Mouse (Mus musculus): Measurements from ENCODE around the gene Cox19. TPM values are rescaled to one million over a fixed set of nuclear protein-coding genes. Genes with fewer than 3 reads are reported as not detected.

Cox19 gene
- polyA plus RNA-seq (2012; rRNA removed; ENCODE audit: low replicate concordance): 131 and 211 TPM in 2 replicates

DNA sequence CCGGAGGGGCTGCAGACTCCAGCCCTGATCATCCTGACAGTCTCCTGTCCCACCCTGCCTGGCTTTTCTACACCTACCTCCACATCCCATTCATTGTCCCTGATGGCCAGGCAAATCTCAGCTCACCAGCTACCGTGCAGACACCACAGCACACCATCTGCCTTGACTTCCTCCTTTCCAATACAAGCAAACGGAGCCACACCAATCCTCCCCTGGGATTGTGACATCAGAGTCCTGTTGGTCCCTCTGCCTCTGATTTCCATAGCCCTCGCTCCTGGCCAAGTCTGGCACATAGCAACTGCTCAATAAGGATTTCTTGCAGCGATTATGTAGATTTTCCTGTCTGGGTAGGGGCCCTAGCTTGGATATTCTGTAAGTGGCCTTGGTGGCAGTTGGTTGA lies at the start of gene Cox19:
Cox19 (minus strand) TSS at position 285 of the 400 bp plus-strand sequence.

GRCm38 (mm10) chr5:139377468-139378270 lies 26.5 kb upstream of the Cox19 start, which contains the start of gene Gpr146:
Gene Gpr146, plus strand, starts transcription at chr5:139377697.

GRCm38 (mm10) chr5:139352317-139352716 lies 1.1 kb upstream of the Cox19 start, which contains the start of gene Cyp2w1:
Gene Cyp2w1, plus strand, starts transcription at chr5:139352617.

GRCm38 (mm10) chr5:139325395-139325966 lies 25.7 kb downstream of the Cox19 start, which contains the start of gene Adap1:
Gene Adap1, minus strand, starts transcription at chr5:139325622.

Other genes starting within 250 kb of the Cox19 start
- gene Prkar1b, start 201.4 kb downstream of the Cox19 start, polyA plus RNA-seq (2012; rRNA removed; ENCODE audit: low replicate concordance): 7.4 and 27.9 TPM in 2 replicates
- gene Dnaaf5, start 201.2 kb downstream of the Cox19 start, polyA plus RNA-seq (2012; rRNA removed; ENCODE audit: low replicate concordance): 13.9 and 21.5 TPM in 2 replicates
- 47.0 and 57.2 TPM in 2 replicates for gene Sun1, start 150.8 kb downstream of the Cox19 start, polyA plus RNA-seq (2012; rRNA removed; ENCODE audit: low replicate concordance)
- gene Get4, start 99.1 kb downstream of the Cox19 start, polyA plus RNA-seq (2012; rRNA removed; ENCODE audit: low replicate concordance): 76.9 and 154 TPM in 2 replicates
- 36.3 and 61.5 TPM in 2 replicates for gene Adap1, start 25.8 kb downstream of the Cox19 start, polyA plus RNA-seq (2012; rRNA removed; ENCODE audit: low replicate concordance)
- not detected in 2 replicates for gene Cyp2w1, start 1.2 kb upstream of the Cox19 start, polyA plus RNA-seq (2012; rRNA removed; ENCODE audit: low replicate concordance)
- 34.4 and 64.9 TPM in 2 replicates for gene Gpr146, start 26.3 kb upstream of the Cox19 start, polyA plus RNA-seq (2012; rRNA removed; ENCODE audit: low replicate concordance)
- 1.9 and 3.7 TPM in 2 replicates for gene C130050O18Rik, start 53.9 kb upstream of the Cox19 start, polyA plus RNA-seq (2012; rRNA removed; ENCODE audit: low replicate concordance)
- 7.3 and 9.9 TPM in 2 replicates for gene Gper1, start 71.7 kb upstream of the Cox19 start, polyA plus RNA-seq (2012; rRNA removed; ENCODE audit: low replicate concordance)
- 9.0 and 18.2 TPM in 2 replicates for gene 3110082I17Rik, start 109.1 kb upstream of the Cox19 start, polyA plus RNA-seq (2012; rRNA removed; ENCODE audit: low replicate concordance)
- 21.4 and 28.9 TPM in 2 replicates for gene Zfand2a, start 133.1 kb upstream of the Cox19 start, polyA plus RNA-seq (2012; rRNA removed; ENCODE audit: low replicate concordance)
- gene Uncx, start 192.1 kb upstream of the Cox19 start, polyA plus RNA-seq (2012; rRNA removed; ENCODE audit: low replicate concordance): not detected in 2 replicates